Mouse (Mus musculus): ENCODE measurements around the gene Clic1. TPM values are rescaled to one million over a fixed set of nuclear protein-coding genes. Genes with fewer than 3 reads are reported as not detected.
A peak's percentile ranks its signal among the peaks of the same experiment; 100 is the strongest.

Gene Clic1
- polyA plus RNA-seq, 1 experiment from 2014 or later = 205 TPM

GRCm38 (mm10) chr17:35074097-35074496 lies 24.3 kb downstream of the Clic1 start:
- no peak overlapping the region for H3K4me3 ChIP-seq
- H3K4me2 ChIP-seq (replicated peaks) = no peak overlapping the region
- H3K9ac ChIP-seq = 0 out of 2 replicates have a peak overlapping the region, but pooled peaks have one; percentile 1
- H3K9me3 ChIP-seq = no peaks in the 10 kb centered on the region
- 47% methylated on average over 17 of the region's 17 CpGs for WGBS
- H3K27ac ChIP-seq = no peak overlapping the region
- H3K27me3 ChIP-seq = peaks cover 26% of the 10 kb centered on the region
- ATAC-seq (ENCODE audit: insufficient number of reproducible peaks, insufficient read depth, low FRiP score, low TSS enrichment) = no peak
- H3K36me3 ChIP-seq = no peaks in the 10 kb centered on the region
- peaks cover 19% of the 10 kb centered on the region for H3K4me1 ChIP-seq

GRCm38 (mm10) chr17:35076507-35077176 lies 26.9 kb downstream of the Clic1 start, which contains the start of gene Ly6g6e:
Ly6g6e (plus strand) TSS chr17:35076902.
- Histone ChIP-seq H3K27ac (no peak within 1 kb of the TSS), H3K9ac (no peak within 1 kb of the TSS), H3K4me2 (replicated peaks) (peak within 1 kb of the TSS; percentile 24), H3K9me3 (no peaks in the 10 kb centered on the region), H3K36me3 (no peaks in the 10 kb centered on the region), H3K4me1 (peaks cover 23% of the 10 kb centered on the region), H3K4me3 (peak within 1 kb of the TSS; percentile 14; the same call in 1 of the 2 replicates), H3K27me3 (peaks cover 27% of the 10 kb centered on the region)
- WGBS = 16% methylated on average over 10 of the region's 10 CpGs
- no peak for ATAC-seq (ENCODE audit: insufficient number of reproducible peaks, insufficient read depth, low FRiP score, low TSS enrichment)

GRCm38 (mm10) chr17:35077285-35077684 lies 27.5 kb downstream of the Clic1 start:
- Histone ChIP-seq H3K27ac (no peak overlapping the region), H3K4me2 (replicated peaks) (peak overlapping the region; percentile 24), H3K36me3 (no peaks in the 10 kb centered on the region), H3K9me3 (no peaks in the 10 kb centered on the region), H3K4me3 (0 out of 2 replicates have a peak overlapping the region, but pooled peaks have one; percentile 14), H3K27me3 (peaks cover 27% of the 10 kb centered on the region), H3K9ac (no peak overlapping the region), H3K4me1 (peaks cover 23% of the 10 kb centered on the region)
- WGBS = 48% methylated on average over 2 of the region's 2 CpGs
- ATAC-seq (ENCODE audit: insufficient number of reproducible peaks, insufficient read depth, low FRiP score, low TSS enrichment) = no peak

- Histone ChIP-seq H3K27me3 (peaks cover 27% of the 10 kb centered on the region), H3K4me1 (peaks cover 23% of the 10 kb centered on the region), H3K4me2 (replicated peaks) (peak within 1 kb of the TSS; percentile 24), H3K27ac (no peak within 1 kb of the TSS), H3K9ac (no peak within 1 kb of the TSS), H3K4me3 (peak within 1 kb of the TSS; percentile 14; the same call in 1 of the 2 replicates), H3K36me3 (no peaks in the 10 kb centered on the region), H3K9me3 (no peaks in the 10 kb centered on the region)
- peak; percentile 54; the same call in 1 of the 2 replicates for ATAC-seq (ENCODE audit: insufficient number of reproducible peaks, insufficient read depth, low FRiP score, low TSS enrichment)
- WGBS = 9% methylated on average over 14 of the region's 14 CpGs
Observed at GRCm38 (mm10) chr17:35077786-35078233, 28.0 kb downstream of the Clic1 start, which contains the start of gene Ly6g6d. Ly6g6d (minus strand) TSS chr17:35078065.

- no peak overlapping the region for H3K4me2 ChIP-seq (replicated peaks)
- no peak overlapping the region for H3K27ac ChIP-seq
- H3K9ac ChIP-seq = no peak overlapping the region
- no peaks in the 10 kb centered on the region for H3K9me3 ChIP-seq
- no peak for ATAC-seq (ENCODE audit: insufficient number of reproducible peaks, insufficient read depth, low FRiP score, low TSS enrichment)
- H3K4me1 ChIP-seq = peaks cover 23% of the 10 kb centered on the region
- H3K27me3 ChIP-seq = peaks cover 22% of the 10 kb centered on the region
- no peak overlapping the region for H3K4me3 ChIP-seq
- WGBS = 69% methylated on average over 9 of the region's 9 CpGs
- H3K36me3 ChIP-seq = no peaks in the 10 kb centered on the region
Observed at GRCm38 (mm10) chr17:35079778-35080177, 30.0 kb downstream of the Clic1 start.

GRCm38 (mm10) chr17:35080248-35080647 lies 30.5 kb downstream of the Clic1 start:
- H3K9ac ChIP-seq = no peak overlapping the region
- H3K4me1 ChIP-seq = peaks cover 23% of the 10 kb centered on the region
- H3K27ac ChIP-seq = no peak overlapping the region
- no peaks in the 10 kb centered on the region for H3K36me3 ChIP-seq
- WGBS = 64% methylated on average over 6 of the region's 6 CpGs
- H3K4me2 ChIP-seq (replicated peaks) = no peak overlapping the region
- H3K9me3 ChIP-seq = no peaks in the 10 kb centered on the region
- H3K4me3 ChIP-seq = no peak overlapping the region
- ATAC-seq (ENCODE audit: insufficient number of reproducible peaks, insufficient read depth, low FRiP score, low TSS enrichment) = no peak
- H3K27me3 ChIP-seq = peaks cover 22% of the 10 kb centered on the region

- H3K9me3 ChIP-seq = no peaks in the 10 kb centered on the region
- WGBS = 68% methylated on average over 4 of the region's 4 CpGs
- H3K9ac ChIP-seq = no peak overlapping the region
- ATAC-seq (ENCODE audit: insufficient number of reproducible peaks, insufficient read depth, low FRiP score, low TSS enrichment) = no peak
- peaks cover 23% of the 10 kb centered on the region for H3K4me1 ChIP-seq
- H3K27ac ChIP-seq = no peak overlapping the region
- H3K27me3 ChIP-seq = peaks cover 22% of the 10 kb centered on the region
- H3K36me3 ChIP-seq = no peaks in the 10 kb centered on the region
- H3K4me2 ChIP-seq (replicated peaks) = no peak overlapping the region
- no peak overlapping the region for H3K4me3 ChIP-seq
Observed at GRCm38 (mm10) chr17:35080710-35081109, 30.9 kb downstream of the Clic1 start.

GRCm38 (mm10) chr17:35082841-35083576 lies 33.2 kb downstream of the Clic1 start:
- Histone ChIP-seq H3K4me1 (peaks cover 4% of the 10 kb centered on the region; the same call in 1 of the 2 replicates), H3K9ac (no peak overlapping the region), H3K36me3 (no peaks in the 10 kb centered on the region), H3K4me2 (replicated peaks) (no peak overlapping the region), H3K9me3 (no peaks in the 10 kb centered on the region), H3K27ac (no peak overlapping the region), H3K4me3 (no peak overlapping the region), H3K27me3 (peaks cover 10% of the 10 kb centered on the region)
- no peak for ATAC-seq (ENCODE audit: insufficient number of reproducible peaks, insufficient read depth, low FRiP score, low TSS enrichment)
- WGBS = 82% methylated on average over 16 of the region's 16 CpGs

GRCm38 (mm10) chr17:35083929-35084497 lies 34.2 kb downstream of the Clic1 start:
- no peak overlapping the region for H3K9ac ChIP-seq
- H3K4me2 ChIP-seq (replicated peaks) = no peak overlapping the region
- 0 out of 2 replicates have a peak, but pooled peaks cover 4% of the 10 kb centered on the region for H3K4me1 ChIP-seq
- no peaks in the 10 kb centered on the region for H3K36me3 ChIP-seq
- no peak overlapping the region for H3K4me3 ChIP-seq
- peaks cover 6% of the 10 kb centered on the region; the same call in 1 of the 2 replicates for H3K27me3 ChIP-seq
- H3K27ac ChIP-seq = no peak overlapping the region
- no peaks in the 10 kb centered on the region for H3K9me3 ChIP-seq
- ATAC-seq (ENCODE audit: insufficient number of reproducible peaks, insufficient read depth, low FRiP score, low TSS enrichment) = no peak
- WGBS = 85% methylated on average over 3 of the region's 3 CpGs

- 83% methylated on average over 7 of the region's 7 CpGs for WGBS
- Histone ChIP-seq H3K27ac (no peak within 1 kb of the TSS), H3K36me3 (no peaks in the 10 kb centered on the region), H3K9ac (no peak within 1 kb of the TSS), H3K4me2 (replicated peaks) (no peak within 1 kb of the TSS), H3K27me3 (no peaks in the 10 kb centered on the region), H3K4me3 (no peak within 1 kb of the TSS), H3K9me3 (no peaks in the 10 kb centered on the region), H3K4me1 (peaks cover 6% of the 10 kb centered on the region)
- no peak for ATAC-seq (ENCODE audit: insufficient number of reproducible peaks, insufficient read depth, low FRiP score, low TSS enrichment)
Observed at GRCm38 (mm10) chr17:35085208-35085865, 35.6 kb downstream of the Clic1 start, which contains the start of gene Ly6g6f. Ly6g6f (minus strand) TSS chr17:35085610.

GRCm38 (mm10) chr17:35088151-35088550 lies 38.4 kb downstream of the Clic1 start:
- Histone ChIP-seq H3K4me2 (replicated peaks) (no peak overlapping the region), H3K4me1 (peaks cover 11% of the 10 kb centered on the region), H3K9me3 (no peaks in the 10 kb centered on the region), H3K27me3 (no peaks in the 10 kb centered on the region), H3K36me3 (peaks cover 19% of the 10 kb centered on the region), H3K27ac (no peak overlapping the region), H3K9ac (no peak overlapping the region), H3K4me3 (no peak overlapping the region)
- no peak for ATAC-seq (ENCODE audit: insufficient number of reproducible peaks, insufficient read depth, low FRiP score, low TSS enrichment)
- 50% methylated on average over 2 of the region's 2 CpGs for WGBS
